Mouse (Mus musculus): ENCODE data around the gene Phf13. TPM values are rescaled to one million over a fixed set of nuclear protein-coding genes. Genes with fewer than 3 reads are reported as not detected.

Gene Phf13
- total RNA-seq, 2 experiments from 2014 or later = 15.2 to 16.6 TPM

GRCm38 (mm10) chr4:152013036-152013813 is 17.2 kb upstream of the Phf13 start:
- DNase-seq (ENCODE audit: low spot score in 2 of 2) = no peak

- no peak for DNase-seq (ENCODE audit: low spot score in 2 of 2)
Observed at GRCm38 (mm10) chr4:152012109-152012508, 16.1 kb upstream of the Phf13 start.

GRCm38 (mm10) chr4:152011171-152011760 is 15.2 kb upstream of the Phf13 start:
- DNase-seq (ENCODE audit: low spot score in 2 of 2) = no peak

- DNase-seq (ENCODE audit: low spot score in 2 of 2) = no peak
Observed at GRCm38 (mm10) chr4:152010707-152011134, 14.7 kb upstream of the Phf13 start.

- peak in 1 of 2 experiments; percentile 28 for DNase-seq (ENCODE audit: low spot score in 2 of 2)
Observed at GRCm38 (mm10) chr4:152010091-152010706, 14.1 kb upstream of the Phf13 start.

GRCm38 (mm10) chr4:152009076-152010051 is 13.3 kb upstream of the Phf13 start:
- DNase-seq (ENCODE audit: low spot score in 2 of 2) = peak; percentile 74 to 76

- DNase-seq (ENCODE audit: low spot score in 2 of 2) = peak; percentile 86 to 93
Observed at GRCm38 (mm10) chr4:152008622-152009075, 12.6 kb upstream of the Phf13 start, which contains the start of gene Klhl21. Klhl21 (plus strand) TSS chr4:152008803.

GRCm38 (mm10) chr4:152008148-152008500 is 12.1 kb upstream of the Phf13 start:
- DNase-seq (ENCODE audit: low spot score in 2 of 2) = no peak

GRCm38 (mm10) chr4:152007481-152008147 is 11.6 kb upstream of the Phf13 start:
- DNase-seq (ENCODE audit: low spot score in 2 of 2) = no peak

GRCm38 (mm10) chr4:152006812-152007211 is 10.8 kb upstream of the Phf13 start:
- no peak for DNase-seq (ENCODE audit: low spot score in 2 of 2)

GRCm38 (mm10) chr4:152006137-152006536 is 10.1 kb upstream of the Phf13 start:
- DNase-seq (ENCODE audit: low spot score in 2 of 2) = no peak

- no peak for DNase-seq (ENCODE audit: low spot score in 2 of 2)
Observed at GRCm38 (mm10) chr4:152002063-152002462, 6.0 kb upstream of the Phf13 start.

GRCm38 (mm10) chr4:152001335-152001734 is 5.3 kb upstream of the Phf13 start:
- no peak for DNase-seq (ENCODE audit: low spot score in 2 of 2)

- no peak for DNase-seq (ENCODE audit: low spot score in 2 of 2)
Observed at GRCm38 (mm10) chr4:152000906-152001305, 4.8 kb upstream of the Phf13 start.

GRCm38 (mm10) chr4:151999481-151999880 is 3.4 kb upstream of the Phf13 start:
- DNase-seq (ENCODE audit: low spot score in 2 of 2) = no peak

- no peak for DNase-seq (ENCODE audit: low spot score in 2 of 2)
Observed at GRCm38 (mm10) chr4:151997701-151998100, 1.6 kb upstream of the Phf13 start.

- no peak for DNase-seq (ENCODE audit: low spot score in 2 of 2)
Observed at GRCm38 (mm10) chr4:151996951-151997222, 829 bp upstream of the Phf13 start.

- no peak for DNase-seq (ENCODE audit: low spot score in 2 of 2)
Observed at GRCm38 (mm10) chr4:151995371-151996172, 486 bp downstream of the Phf13 start.

- DNase-seq (ENCODE audit: low spot score in 2 of 2) = peak in 1 of 2 experiments; percentile 50
Observed at GRCm38 (mm10) chr4:151994228-151995171, 1.6 kb downstream of the Phf13 start.

Measured in layer of hippocampus, postnatal 10 days (tissue).